Mouse (Mus musculus) frontal cortex, adult (tissue): Measurements from ENCODE around the gene Epdr1.

ENCODE experiments used
- ATAC-seq: cut with Nextera tagmentation; 2 replicates; pipeline ENCODE4 v1.9.2; 2017; ENCODE audit warnings: mild to moderate bottlenecking, moderate library complexity, mixed read lengths; ENCODE audit not compliant: low TSS enrichment

Epdr1 gene

DNA sequence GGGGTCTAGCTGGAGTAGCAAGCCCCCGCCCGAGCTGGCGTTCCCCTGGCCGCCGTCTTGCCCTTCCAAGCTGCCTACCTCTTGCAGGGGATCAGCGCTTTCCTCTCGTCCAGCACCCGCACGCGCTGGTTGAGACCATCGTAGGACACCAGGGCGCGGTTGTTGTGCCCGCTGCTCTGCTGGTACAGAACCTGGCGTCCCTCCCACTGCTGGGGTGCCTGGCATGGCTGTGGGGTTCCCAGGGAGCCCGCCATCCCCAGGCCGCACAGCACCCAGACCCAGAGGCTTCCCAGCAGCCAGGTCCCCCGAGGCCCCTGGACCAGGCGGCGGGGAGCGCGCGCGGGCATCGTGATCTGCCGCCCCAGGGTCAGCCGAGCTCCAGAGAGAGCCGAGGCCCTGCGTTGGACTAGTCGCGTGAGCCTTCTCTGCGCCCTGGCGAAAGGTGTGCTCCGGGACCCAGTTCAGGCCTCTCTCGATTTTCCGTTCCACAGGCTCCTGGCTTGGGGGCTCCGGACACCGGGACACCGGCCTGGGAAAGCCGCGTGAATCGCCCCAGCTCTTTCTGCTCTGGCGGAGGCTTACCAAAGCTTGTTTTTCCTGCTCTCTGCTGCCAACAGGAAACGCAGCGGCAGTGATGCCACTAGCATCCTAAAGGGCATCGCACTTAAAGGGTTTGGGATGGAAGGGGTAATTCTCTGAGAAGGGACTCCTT, at the start of gene Epdr1:
Epdr1 (minus strand) TSS at position 712 of the 712 bp plus-strand sequence.
- peak; percentile 80 for ATAC-seq

DNA sequence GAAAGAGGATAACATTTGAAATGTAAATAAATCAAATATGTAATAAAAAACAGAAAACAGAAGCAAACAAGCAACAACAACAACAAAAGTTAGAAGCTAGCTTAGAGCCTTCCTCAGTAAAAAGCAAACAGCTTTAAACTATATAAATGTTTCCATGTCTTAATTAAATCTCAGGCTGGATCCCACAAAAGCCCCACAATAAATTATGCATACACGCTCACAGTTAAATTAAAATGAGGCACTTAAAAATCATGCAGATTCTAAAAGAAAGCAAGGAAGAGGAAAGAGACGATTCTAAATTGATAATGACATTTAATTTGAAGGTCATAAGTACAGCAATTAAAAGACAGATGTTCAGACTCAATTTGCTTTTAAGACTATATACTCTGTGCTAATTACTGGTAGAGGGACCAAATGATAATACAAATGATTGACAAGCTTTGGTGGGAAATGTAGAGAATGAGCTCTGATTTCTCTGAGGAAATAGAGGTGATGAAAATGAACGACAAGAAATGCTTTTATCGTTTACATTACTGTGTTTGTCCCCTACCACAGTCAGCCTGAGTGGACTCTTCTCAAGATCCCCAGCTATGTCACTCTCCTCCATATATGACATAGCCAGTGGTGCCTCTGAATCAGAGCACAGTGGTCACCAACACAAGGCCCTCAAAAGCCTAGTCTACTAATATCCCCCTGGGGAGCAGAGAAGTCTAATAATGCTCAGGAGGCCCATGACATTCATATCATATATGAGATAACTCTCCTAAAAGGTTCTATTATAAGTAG, 48.8 kb upstream of the Epdr1 start:
- ATAC-seq: no peak

DNA sequence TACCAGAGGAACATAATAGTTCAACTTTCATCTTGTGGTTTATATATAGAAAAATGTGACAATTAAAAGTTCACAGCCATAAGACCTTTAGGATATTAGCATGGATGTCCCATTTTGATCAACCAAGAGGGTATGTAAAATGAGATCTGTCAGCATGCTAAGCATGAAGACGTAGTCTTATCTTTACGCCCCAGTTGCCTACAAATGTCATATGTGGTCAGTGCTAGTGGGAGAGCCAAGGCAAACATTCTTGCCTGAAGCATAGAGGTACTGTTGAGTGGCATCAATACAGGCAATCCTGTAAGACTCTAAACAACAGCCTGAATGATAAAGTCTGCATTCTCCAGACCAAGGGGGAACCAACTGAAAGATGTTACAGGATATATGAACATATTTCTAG, 32.7 kb upstream of the Epdr1 start:
- no peak for ATAC-seq

DNA sequence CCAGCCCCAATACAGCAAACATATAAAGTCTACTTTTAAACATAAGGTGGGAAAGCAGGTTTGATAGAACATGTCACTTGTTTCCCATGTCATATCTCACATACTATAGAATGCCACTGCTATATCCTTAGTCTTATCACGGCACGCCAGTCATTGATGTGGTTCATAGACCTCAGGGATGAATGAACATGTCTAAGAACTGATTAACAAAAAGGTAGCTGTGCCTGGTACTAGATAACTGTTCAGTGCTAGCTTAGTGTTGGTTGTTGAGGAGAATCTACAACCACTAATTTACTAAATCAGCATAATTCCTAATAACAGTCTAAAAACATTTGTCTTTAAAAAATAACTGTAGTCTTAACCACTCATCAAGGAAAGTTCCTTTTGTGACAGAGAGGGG, 30.1 kb upstream of the Epdr1 start:
- no peak for ATAC-seq

- peak; percentile 97 for ATAC-seq
Observed at GRCm38 (mm10) chr13:19644225-19644624, 24.5 kb upstream of the Epdr1 start.

GRCm38 (mm10) chr13:19643519-19643918, 23.8 kb upstream of the Epdr1 start:
- no peak for ATAC-seq

GRCm38 (mm10) chr13:19640203-19640851, 20.6 kb upstream of the Epdr1 start:
- ATAC-seq: peak; percentile 81

DNA sequence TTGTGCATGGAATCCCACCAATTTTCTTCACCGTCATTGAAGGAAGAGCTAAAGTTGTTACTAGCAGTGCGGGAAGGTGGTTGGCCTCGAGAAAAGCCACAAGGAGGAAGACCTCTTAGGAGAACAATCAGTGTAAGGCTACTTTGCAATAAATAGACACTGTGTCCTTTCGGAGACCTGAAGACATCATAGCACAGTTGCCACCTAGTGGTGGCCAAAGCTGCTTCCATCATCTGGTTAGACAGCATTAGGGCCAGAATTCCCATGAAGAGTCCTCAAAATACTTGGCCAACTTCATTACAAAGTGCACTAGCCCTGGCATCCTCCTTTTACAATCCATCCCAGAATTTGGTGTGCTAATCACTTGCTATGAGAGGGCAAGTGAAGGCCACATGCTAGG, 16.4 kb upstream of the Epdr1 start:
- ATAC-seq: peak; percentile 92

DNA sequence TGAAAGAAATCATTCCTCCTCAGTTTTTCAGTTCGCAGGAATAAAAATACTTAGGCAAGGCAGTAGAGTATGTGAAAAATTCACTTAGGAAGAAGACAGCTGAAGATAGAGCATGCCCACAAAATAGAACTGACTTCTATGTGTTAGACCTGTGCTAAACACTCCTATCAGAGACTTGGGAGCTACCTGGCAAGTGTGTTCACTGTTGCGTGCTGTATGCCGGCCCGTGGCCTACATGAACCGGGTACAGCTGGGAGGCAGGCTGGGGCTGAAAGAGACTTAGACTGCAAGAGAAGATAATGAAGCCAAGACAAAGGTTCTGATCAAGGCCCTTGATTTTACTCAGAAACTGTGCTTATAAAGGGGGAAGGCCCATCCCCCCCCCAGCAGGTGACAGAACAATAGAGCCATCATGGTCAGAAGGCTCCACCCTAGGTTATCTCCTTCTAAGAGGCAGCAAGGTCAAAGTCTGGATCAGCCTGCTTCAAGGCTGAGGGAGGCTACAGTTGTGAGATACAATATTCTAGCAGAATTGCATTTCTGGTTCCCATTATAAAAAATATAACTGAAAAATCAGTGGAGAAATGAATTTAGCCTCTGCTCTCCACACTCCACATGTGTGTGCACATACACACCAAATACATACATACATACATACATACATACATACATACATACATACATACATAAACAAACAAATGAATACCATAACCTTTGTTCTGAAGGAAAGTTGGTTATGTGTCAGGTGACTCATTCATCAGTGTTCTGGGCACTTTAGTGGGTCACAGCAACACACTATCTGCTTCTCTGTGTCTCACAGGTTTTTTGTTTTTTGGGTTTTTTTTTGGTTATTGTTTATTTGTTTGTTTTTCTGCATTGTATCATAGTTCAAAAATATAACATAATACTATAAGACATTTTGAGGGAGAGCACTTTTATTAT, 11.3 kb upstream of the Epdr1 start:
- no peak for ATAC-seq

- no peak for ATAC-seq
Observed at GRCm38 (mm10) chr13:19626473-19626872, 6.7 kb upstream of the Epdr1 start.

GRCm38 (mm10) chr13:19624632-19625320, 5.0 kb upstream of the Epdr1 start:
- ATAC-seq: no peak

DNA sequence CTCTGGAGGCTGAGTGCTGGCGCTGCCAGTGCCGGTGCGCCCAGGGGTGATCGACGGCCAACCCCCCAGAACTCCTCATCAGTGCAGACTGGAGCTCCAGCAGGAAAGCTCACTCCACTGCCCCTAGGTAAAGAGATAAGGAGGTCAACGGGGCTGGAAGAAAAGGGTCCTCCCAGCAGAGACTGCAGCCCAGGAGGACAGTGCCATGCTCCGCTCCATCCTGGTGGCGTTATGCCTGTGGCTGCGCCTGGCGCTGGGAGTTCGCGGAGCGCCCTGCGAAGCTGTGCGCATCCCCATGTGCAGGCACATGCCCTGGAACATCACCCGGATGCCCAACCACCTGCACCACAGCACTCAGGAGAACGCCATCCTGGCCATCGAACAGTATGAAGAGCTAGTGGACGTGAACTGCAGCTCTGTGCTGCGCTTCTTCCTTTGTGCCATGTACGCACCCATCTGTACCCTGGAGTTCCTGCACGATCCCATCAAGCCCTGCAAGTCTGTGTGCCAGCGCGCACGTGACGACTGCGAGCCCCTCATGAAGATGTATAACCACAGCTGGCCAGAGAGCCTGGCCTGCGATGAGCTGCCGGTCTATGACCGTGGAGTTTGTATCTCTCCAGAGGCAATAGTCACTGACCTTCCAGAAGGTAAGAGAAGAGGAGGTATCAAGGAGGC, 3.6 kb upstream of the Epdr1 start:
- peak; percentile 40 for ATAC-seq

- ATAC-seq: peak; percentile 69
Observed at GRCm38 (mm10) chr13:19622573-19623227, 3.0 kb upstream of the Epdr1 start, which contains the start of gene Sfrp4. Gene Sfrp4, plus strand, starts transcription at chr13:19623104.

GRCm38 (mm10) chr13:19618841-19619215, 899 bp downstream of the Epdr1 start:
- ATAC-seq: peak; percentile 35; the same call in 1 of the 2 replicates

GRCm38 (mm10) chr13:19618081-19618480, 1.6 kb downstream of the Epdr1 start:
- ATAC-seq: no peak

DNA sequence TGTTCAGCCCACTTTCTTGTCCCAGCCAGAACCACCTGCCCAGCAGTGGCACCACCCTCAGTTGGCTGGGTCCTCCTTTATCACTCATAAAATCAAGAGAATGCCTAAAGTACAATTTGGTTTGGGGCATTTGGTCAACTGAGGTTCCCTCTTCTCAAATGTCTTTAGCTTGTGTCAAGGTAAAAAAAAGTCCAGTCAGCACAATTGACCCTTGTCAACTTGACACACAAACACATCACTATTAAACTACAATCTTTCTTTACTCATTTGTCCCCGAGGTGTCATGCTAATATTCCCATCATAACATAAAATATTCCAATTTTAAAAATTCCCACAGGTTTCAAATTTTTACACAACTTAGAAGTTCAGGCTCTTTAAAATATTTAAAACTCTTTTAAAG, 5.4 kb downstream of the Epdr1 start:
- ATAC-seq: no peak

DNA sequence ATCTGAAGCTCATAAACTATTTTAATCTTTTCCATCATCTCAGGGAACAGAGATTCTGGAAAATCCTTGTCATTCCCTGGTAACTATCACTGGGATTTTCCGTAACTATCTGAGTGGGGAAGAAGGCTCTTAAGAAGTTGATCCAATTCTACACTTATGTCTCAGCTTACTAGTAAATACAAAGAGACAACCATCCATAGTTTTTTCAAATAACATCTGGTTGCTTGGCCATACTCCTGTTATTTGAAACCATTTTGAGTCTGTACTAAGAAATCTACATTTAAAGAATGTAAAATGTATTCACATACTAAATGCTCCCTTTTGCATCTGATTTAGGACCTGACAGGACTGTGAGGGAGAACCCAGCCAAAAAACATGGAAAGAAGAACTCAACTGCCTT, 6.3 kb downstream of the Epdr1 start:
- no peak for ATAC-seq

GRCm38 (mm10) chr13:19612963-19613362, 6.8 kb downstream of the Epdr1 start:
- no peak for ATAC-seq

- ATAC-seq: peak; percentile 79
Observed at GRCm38 (mm10) chr13:19612348-19612747, 7.4 kb downstream of the Epdr1 start.

GRCm38 (mm10) chr13:19608120-19608519, 11.6 kb downstream of the Epdr1 start:
- ATAC-seq: no peak
